Mouse (Mus musculus) fibroblast of lung, adult 2 months (primary cell): ENCODE data around the gene Trim56.
A peak's percentile ranks its signal among the peaks of the same experiment; 100 is the strongest.

Experiments
- DNase-seq: peaks from one replicate; pipeline ENCODE4 v3.0.0-alpha.2; 2011; ENCODE audit warnings: low read depth

Trim56 gene

DNA sequence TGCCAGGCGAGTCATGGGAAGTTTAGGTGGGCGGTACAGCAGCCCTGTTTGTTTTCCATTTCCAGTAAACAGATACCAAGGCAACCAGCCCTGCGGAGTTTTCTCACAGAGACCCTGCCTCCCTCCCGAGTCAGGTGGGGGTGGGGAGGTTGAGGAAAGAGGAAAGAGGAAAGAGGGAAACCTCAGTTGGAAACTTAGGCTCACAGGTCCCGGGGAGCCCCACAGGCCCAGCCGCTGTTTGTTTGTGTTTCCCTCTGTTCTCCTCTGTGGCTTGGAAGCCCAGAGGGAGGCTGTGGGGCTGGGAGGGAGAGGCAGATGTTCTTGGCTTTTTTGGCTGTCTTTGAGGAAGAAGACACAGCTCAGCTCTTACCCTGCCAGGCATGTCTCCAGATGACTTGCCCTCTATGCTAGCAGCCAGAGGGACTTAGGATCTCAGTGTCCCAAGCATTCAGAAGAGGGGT lies 41.8 kb downstream of the Trim56 start:
- no peak for DNase-seq

DNA sequence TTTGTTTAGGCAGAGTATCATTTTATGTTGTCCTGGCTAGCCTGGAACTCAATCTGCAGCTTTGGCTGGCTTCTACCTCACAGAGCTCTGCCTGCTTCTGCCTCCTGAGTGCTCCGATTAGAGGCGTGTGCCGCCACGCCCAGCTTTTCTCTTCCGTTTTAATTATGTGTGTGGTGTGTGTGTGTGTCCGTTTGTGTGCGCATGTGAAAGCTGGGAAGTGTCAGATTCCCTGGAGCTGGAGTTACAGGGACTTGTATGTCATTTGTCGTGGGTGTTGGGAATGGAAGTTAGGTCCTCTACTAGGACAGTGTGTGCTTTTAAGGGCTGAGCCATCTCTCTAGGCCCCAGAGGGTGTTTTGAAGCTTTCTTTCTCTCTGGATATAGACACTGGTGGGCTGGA lies 42.9 kb downstream of the Trim56 start:
- DNase-seq = no peak

DNA sequence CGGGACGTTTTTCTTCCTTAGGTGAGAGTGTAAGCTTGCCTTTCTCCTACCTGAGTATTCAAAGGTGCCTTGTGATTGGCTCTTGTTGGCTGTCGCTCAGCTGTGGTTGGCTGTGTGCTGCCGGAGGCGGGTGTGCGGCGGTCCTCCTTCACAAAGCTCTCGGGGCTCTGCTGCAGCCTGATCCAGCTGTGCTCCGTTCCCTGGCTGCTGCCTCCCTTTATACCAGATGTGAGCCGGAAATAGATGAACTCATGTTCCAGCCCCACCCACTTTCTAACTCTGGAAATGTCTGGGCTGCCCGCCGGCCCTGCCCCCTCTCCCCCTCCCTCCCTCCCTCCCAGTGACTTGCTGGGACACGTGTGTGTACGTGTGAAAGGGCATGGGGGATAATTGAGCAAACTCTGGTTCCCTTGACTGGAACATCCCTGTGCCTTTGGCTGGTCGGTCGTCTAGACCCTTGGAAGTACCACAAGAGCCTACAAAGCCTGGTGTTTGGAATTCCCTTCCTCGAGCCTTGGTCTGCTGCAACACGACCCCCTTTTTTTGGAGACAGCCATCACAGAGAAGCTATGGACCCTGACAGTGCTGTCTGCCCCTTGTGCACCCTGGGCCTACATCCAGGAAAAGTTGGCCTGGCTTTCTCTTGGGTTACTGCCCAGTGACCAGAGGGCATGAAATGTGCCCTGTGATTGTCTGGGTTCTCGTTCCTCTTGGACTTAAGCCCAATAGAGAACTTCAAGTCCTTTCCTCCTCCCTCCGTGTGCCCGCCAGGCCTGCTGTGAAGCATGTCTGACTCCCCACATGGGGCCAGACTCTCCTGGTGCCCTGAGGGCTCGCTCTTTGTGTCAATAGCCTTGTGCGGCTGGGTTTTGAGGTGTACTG lies 43.7 kb downstream of the Trim56 start, which contains the start of gene Serpine1:
Serpine1 (minus strand) TSS at position 190 of the 882 bp plus-strand sequence.
- peak; percentile 94 for DNase-seq

DNA sequence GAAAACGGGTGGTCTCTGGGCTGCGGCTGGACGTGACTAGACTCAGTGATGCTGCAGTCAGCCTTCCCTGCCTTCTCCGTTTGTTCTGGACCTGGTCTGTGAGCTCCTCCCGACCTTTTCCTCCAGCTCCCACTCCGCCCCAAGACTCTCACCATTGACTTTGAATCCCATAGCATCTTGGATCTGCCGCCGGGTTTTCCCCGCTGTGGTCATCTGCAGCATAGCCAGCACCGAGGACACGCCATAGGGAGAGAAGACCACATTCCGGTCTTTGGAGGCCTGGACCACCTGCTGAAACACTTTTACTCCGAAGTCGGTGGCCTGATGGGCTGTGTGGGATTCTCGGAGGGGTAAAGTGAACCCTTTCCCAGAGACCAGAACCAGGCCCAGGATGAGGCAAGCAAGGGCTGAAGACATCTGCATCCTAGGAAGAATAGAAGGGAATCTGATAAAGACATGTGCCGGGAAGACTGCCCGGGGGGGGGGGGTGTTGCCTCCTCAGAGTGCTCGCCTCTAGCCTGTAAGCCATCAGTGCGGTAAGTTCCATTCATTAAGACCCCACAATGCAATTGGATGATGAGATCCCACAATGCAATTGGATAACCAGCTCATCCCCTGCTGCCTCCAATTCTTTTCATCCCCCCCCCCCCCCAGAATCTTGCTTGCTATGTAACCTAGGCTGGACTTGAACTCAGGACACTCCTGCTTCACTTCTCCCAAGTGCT lies 45.0 kb downstream of the Trim56 start:
- DNase-seq = no peak

DNA sequence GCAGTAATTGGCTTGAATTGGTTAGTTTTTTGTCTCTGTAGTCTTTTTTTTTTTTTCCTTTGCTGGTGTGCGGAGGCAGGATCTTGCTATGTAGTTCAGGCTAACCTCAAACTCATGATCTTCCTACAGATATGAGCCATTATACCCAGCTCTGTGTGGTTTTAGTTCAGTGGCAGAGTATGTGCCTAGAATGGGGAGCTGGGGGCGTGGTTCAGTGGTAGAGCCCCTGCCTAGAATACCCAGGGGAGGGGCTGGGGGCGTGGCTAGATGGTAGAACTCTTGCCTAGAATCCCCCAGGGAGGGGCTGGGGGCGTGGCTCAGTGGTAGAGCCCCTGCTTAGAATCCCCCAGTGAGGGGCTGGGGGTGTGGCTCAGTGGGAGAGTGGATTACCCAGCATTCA lies 47.3 kb downstream of the Trim56 start:
- DNase-seq = no peak

DNA sequence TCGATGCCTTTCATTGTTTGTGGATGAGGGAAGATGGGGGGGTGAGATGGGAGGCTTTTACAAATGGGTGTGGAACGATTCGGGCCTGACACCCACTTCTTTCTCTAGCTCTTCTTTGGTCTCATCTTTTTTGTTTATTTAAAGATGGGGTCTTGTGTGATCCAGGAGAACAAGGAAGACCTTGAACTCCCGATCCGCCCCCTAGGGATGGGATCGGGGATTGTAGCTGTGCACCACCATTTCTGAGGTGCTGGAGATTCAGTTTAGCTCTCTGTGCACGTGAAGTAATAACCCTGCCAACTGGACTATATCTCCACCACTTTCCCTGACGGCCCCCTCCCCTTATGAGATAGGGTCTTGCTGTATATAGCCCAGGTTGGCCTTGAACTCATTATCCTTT lies 50.1 kb downstream of the Trim56 start:
- no peak for DNase-seq

DNA sequence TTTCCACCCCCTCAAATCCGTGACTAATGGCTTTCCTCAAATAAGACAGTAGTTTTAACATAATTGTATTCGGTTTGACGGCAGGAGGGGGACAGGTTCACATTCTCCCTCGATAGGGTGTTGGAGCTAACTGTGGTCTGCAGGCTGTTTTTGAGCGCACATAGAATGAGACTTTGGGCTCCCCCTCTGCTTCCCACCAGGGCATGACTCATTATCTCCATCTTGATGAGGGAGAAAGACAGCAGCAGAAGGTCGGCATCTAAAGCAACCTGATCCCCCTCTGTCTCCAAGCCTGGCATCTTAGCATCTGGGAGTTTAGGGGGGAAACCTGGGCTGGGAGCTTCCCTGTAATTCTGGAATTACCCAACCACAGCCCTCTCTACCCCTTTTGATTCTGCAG lies 50.6 kb downstream of the Trim56 start:
- DNase-seq = no peak

DNA sequence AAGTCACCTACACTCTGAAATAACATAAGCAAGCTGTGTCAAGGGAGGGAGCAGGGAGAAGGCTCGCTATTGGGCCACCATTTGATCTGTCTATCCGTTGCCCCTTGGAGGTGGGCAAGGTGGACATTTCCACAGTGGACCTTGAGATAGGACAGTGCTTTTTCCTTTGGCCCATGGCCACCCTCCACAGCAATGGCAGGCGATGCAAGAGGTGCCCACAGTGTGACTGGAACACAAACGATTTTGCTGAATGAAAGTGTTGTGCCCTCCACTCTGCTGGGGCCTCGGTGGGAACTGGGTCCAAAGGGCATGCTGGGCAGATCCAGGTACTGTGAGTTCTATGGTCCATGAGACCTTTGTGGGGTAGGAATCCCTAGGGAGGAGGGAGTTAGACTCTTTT lies 53.4 kb downstream of the Trim56 start:
- DNase-seq = no peak

DNA sequence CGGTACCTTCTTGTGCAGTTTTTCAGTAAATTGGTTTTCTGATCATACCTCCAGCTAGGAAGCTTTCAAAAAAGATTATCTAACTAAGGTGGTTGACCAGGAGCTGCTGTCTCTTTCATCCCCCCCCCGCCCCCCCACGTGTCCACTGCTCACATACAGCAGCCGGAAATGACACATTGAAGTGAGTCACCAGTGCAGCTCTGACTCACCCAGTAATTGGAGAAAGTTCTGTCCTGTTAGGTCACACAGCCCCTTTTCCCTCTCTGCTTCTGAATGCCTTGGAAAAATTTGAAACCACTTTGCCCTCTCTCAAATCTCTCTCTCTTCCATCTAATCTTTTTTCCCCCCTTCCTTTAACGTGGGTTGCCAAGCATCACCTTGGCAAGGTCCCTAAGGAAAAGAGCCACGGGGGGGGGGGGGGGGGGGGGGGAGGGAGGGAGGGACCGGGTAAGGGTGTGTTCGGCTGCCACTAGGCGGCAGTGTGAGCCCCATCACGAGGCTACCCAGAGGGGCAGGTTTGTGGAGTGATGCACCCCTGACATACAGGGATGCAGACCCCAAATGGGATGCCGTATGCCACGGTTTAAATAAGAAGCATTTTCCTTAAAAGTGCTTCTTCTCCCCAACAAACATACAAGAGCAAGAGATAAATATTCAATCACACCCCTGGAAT lies 54.1 kb downstream of the Trim56 start:
- no peak for DNase-seq
